Mouse (Mus musculus): ENCODE results near the gene Myo9a.

GRCm38 (mm10) chr9:59949981-59950380 lies 199.3 kb downstream of the Myo9a start:
- TF ChIP-seq POLR2A (IDR thresholded peaks at IDR 0.05; ENCODE audit: extremely low read depth, insufficient read depth, low read length): no peak
- no peak for TF ChIP-seq CTCF (IDR thresholded peaks at IDR 0.05; ENCODE audit: extremely low read depth, insufficient read depth, low read length)

Measured in cortical plate, adult 2 months (tissue).